Mouse (Mus musculus): ENCODE measurements around the gene Ovgp1. TPM values are rescaled to one million over a fixed set of nuclear protein-coding genes. Genes with fewer than 3 reads are reported as not detected.
A peak's percentile ranks its signal among the peaks of the same experiment; 100 is the strongest.
"Not testable (repeated sequence)": the region's sequence is repeated elsewhere in the genome, so short reads cannot be mapped to it uniquely, and the experiment has no call there.

Gene Ovgp1
- polyA plus RNA-seq, 1 experiment from 2014 or later: 3.4 TPM

DNA sequence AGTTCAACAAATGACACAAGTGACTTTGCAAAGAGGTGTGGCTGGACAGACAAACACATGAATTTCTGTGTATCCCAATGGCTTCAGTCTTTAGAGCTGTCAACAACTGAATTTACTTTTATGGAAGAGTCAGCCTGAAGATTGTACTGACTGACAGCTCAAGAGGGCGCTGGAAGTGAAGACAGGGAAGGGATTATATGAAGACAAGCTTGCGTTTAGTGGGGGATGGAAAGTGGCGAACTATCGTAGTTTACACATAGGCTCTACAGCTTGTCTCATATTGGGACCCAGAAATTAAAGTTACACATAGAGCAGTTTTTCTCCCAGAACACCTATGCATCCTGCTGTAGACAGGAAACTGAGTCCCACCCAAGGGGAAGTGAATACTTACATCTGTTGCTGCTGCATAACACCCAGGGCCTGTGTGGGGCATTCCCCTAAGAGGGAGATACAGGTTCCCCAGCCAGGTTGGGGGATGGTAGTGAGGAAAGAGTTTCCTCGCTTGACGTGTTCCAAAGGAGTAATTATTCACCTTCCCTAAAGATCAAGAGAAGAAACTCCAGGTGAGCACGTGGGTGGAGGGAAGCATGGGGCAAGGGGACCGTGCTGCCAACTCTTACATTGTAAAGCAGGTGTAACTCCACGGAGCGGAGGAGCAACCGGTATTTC is 27.3 kb downstream of the Ovgp1 start:
- ATAC-seq: peak; percentile 57
- Histone ChIP-seq H3K27ac (no peak overlapping the region), H3K9ac (replicated peaks) (no peak overlapping the region), H3K9me3 (no peaks in the 10 kb centered on the region), H3K4me2 (replicated peaks) (peak overlapping the region; percentile 53), H3K27me3 (no peaks in the 10 kb centered on the region), H3K4me1 (replicated peaks) (peaks cover 11% of the 10 kb centered on the region), H3K4me3 (replicated peaks) (peak overlapping the region; percentile 24), H3K36me3 (no peaks in the 10 kb centered on the region)
- 16% methylated on average over 11 of the region's 11 CpGs for WGBS

DNA sequence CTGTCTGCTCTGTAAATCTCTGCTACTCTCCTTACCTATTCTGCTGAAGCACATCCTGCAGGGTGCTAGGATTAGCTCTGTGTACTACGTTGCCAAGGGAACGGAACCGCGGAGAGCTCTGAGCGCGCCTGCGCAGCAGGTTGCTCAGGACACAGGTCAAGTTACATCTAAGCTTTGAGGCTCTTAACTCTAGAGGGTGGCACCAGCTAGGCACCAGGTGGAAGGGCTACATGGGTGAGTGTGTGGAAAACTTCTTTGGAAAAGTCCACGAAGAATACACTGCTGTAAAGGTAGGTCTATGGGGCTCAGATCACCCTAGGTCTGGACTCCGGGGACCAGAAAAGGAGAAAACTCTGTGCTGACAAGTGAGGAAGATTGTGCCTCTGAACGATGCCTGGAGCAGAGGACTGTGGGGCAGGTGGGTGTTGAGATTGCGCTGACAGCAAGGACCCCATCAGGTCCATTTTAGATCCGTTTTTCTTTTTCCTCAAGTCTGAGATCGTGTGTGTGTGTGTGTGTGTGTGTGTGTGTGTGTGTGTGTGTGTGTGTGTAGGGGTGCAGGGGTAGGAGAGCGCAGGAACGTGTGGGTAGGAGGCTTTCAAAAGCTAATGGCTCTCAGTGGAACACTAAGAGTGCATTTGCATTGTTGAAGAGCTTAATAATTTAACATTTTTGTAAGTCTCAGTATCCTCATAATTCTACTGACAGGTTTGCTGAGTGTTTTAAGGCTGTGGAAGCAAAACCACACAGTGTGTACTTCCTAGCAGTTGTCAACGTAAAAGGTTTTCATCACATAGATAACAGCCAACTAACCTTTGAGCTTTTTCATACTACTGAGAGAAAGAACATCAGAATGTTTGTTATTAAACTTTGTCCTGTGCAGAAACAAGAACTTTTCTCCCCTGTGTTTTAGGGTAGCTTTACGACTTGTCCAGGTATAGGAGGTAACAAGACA is 28.2 kb downstream of the Ovgp1 start:
- H3K9me3 ChIP-seq: no peaks in the 10 kb centered on the region
- H3K9ac ChIP-seq (replicated peaks): no peak overlapping the region

DNA sequence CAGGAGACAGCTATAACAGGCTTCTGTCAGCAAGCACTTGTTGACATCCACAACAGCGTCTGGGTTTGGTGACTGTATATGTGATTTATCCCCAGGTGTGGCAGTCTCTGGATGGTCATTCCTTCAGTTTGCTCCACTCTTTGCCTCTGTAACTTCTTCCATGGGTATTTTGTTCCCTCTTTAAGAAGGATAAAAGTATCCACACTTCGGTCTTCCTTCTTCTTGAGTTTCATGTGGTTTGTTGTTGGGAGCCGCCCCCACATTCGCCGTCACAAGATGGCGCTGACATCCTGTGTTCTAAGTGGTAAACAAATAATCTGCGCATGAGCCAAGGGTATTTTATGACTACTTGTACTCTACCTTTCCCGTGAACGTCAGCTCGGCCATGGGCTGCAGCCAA is 29.8 kb downstream of the Ovgp1 start:
- not testable (repeated sequence) for ATAC-seq; H3K4me3 ChIP-seq (replicated peaks); H3K36me3 ChIP-seq; H3K27me3 ChIP-seq; H3K27ac ChIP-seq; H3K9me3 ChIP-seq; H3K9ac ChIP-seq (replicated peaks); H3K4me2 ChIP-seq (replicated peaks)
- 71% methylated on average over 10 of the region's 10 CpGs for WGBS
- H3K4me1 ChIP-seq (replicated peaks): peaks cover 11% of the 10 kb centered on the region

More for the DNA sequence above, 28.2 kb downstream of the Ovgp1 start:
- Histone ChIP-seq H3K36me3 (no peaks in the 10 kb centered on the region), H3K4me2 (replicated peaks) (peak overlapping the region; percentile 53), H3K27me3 (no peaks in the 10 kb centered on the region), H3K4me1 (replicated peaks) (peaks cover 11% of the 10 kb centered on the region), H3K27ac (no peak overlapping the region), H3K4me3 (replicated peaks) (peak overlapping the region; percentile 24)
- ATAC-seq: peak; percentile 97
- 20% methylated on average over 17 of the region's 17 CpGs for WGBS

DNA sequence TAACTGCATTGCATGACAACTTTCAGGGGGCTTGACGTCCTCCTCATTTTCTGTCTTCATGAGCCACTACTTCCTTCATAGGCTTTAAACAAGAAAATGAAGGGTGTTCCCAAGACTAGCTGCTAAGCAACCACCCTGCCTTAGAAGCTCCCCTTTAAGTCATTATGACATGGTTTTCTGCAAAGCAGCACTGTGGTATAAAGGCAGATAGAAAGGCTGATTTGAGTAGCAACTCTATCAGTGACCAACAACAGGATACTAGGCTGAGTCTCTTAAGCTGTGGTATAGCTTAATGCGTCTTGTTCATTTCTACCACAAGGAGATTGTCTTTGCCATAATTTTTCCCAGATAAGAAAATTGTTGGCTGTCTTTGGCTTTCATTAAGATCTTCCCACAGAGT is 41.0 kb downstream of the Ovgp1 start, which contains the start of gene Pifo:
Gene Pifo, minus strand, starts transcription at position 101 of the 400 bp plus-strand sequence.
- Histone ChIP-seq H3K4me3 (replicated peaks) (no peak within 1 kb of the TSS), H3K27ac (no peak within 1 kb of the TSS), H3K9ac (replicated peaks) (no peak within 1 kb of the TSS), H3K4me1 (replicated peaks) (no peaks in the 10 kb centered on the region), H3K9me3 (no peaks in the 10 kb centered on the region), H3K36me3 (no peaks in the 10 kb centered on the region), H3K27me3 (no peaks in the 10 kb centered on the region), H3K4me2 (replicated peaks) (no peak within 1 kb of the TSS)
- ATAC-seq: no peak
- 91% methylated on average over 2 of the region's 2 CpGs for WGBS

DNA sequence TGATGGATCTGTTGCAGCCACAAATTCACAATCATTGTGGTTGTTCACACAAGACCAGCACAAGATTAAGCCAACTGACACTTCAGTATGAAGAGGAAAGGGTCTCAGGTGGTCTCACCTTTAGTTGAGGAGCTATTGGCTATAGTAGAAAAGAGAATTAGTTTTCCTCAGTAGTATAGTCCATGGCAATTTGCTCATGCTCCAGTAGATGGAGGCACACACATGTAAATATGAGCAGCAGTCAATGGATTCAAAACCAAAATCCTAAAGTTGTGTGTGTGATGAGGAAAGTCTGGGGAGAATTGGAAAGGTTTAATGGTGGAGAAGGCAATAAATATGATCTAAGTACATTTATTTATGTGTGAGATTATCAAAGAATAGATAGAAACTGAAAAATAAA is 48.3 kb downstream of the Ovgp1 start:
- Histone ChIP-seq H3K9me3 (no peaks in the 10 kb centered on the region), H3K4me3 (replicated peaks) (no peak overlapping the region), H3K36me3 (no peaks in the 10 kb centered on the region), H3K9ac (replicated peaks) (no peak overlapping the region), H3K27me3 (no peaks in the 10 kb centered on the region), H3K27ac (no peak overlapping the region), H3K4me1 (replicated peaks) (no peaks in the 10 kb centered on the region), H3K4me2 (replicated peaks) (no peak overlapping the region)
- no peak for ATAC-seq

DNA sequence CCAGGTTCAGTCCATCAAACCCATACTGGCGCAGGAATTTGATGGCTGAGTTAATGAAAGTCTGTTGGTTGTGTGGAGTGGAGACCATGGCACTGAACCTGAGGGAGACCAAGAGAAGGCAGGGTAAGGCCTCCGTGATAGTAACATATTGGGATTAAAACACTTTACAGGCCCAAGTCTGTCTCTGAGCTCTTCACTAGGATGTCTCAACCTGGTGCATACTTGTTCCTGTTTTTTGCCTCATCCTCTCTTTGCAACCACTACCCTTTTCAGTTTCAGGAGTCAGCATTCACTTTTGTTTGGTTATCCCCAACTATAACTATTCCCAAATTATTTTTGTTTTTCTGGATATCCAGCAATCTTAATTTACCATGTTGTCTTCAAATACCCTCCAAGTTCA is 50.6 kb downstream of the Ovgp1 start:
- Histone ChIP-seq H3K9ac (replicated peaks) (no peak overlapping the region), H3K4me3 (replicated peaks) (no peak overlapping the region), H3K36me3 (no peaks in the 10 kb centered on the region), H3K27me3 (no peaks in the 10 kb centered on the region), H3K4me2 (replicated peaks) (no peak overlapping the region), H3K9me3 (no peaks in the 10 kb centered on the region), H3K4me1 (replicated peaks) (no peaks in the 10 kb centered on the region), H3K27ac (no peak overlapping the region)
- 93% methylated on average over 2 of the region's 2 CpGs for WGBS
- no peak for ATAC-seq

DNA sequence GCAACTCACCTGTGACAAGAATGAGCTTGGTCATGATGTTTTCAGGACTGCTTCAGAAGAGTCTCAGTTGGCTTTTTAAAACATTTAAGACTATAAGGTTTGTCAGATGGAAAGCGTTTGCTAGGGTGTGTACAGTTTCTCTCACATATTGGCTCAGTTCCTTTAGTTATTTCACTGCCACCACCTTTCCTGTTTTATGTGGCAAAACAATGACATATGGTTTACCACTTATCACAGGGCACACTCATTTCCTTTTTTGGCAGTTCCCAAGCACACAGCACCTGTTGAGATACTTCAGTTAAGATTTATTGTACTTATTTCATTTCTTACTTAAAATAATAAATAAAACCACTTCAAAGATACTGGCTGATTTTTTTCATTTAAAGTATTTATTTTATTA is 59.3 kb downstream of the Ovgp1 start, which contains the start of gene Chil5:
Gene Chil5, minus strand, starts transcription at position 34 of the 400 bp plus-strand sequence.
- no peak for ATAC-seq
- Histone ChIP-seq H3K9ac (replicated peaks) (no peak within 1 kb of the TSS), H3K9me3 (no peaks in the 10 kb centered on the region), H3K27ac (no peak within 1 kb of the TSS), H3K36me3 (no peaks in the 10 kb centered on the region), H3K4me3 (replicated peaks) (no peak within 1 kb of the TSS), H3K27me3 (no peaks in the 10 kb centered on the region), H3K4me1 (replicated peaks) (no peaks in the 10 kb centered on the region), H3K4me2 (replicated peaks) (no peak within 1 kb of the TSS)
- WGBS: 97% methylated on average over 1 of the region's 1 CpGs

Other genes with a start within 250 kb of the Ovgp1 start
- gene Rap1a, start 172.4 kb upstream of the Ovgp1 start, polyA plus RNA-seq (2015; fragmentation: Nextera tagmentation; extraction: Ambion mirVana): 74.3 and 76.1 TPM in 2 replicates
- gene Adora3, start 102.9 kb upstream of the Ovgp1 start, polyA plus RNA-seq (2015; fragmentation: Nextera tagmentation; extraction: Ambion mirVana): 0.24 TPM in 1 of 2 replicates, not detected in the other
- not detected in 2 replicates for gene Tmigd3, start 102.8 kb upstream of the Ovgp1 start, polyA plus RNA-seq (2015; fragmentation: Nextera tagmentation; extraction: Ambion mirVana)
- gene I830077J02Rik, start 41.0 kb upstream of the Ovgp1 start, polyA plus RNA-seq (2015; fragmentation: Nextera tagmentation; extraction: Ambion mirVana): 0.39 and 0.41 TPM in 2 replicates
- gene Wdr77, start 14.3 kb upstream of the Ovgp1 start, polyA plus RNA-seq (2015; fragmentation: Nextera tagmentation; extraction: Ambion mirVana): 107 TPM in 2 replicates
- 541 and 556 TPM in 2 replicates for gene Atp5f1, start 13.6 kb upstream of the Ovgp1 start, polyA plus RNA-seq (2015; fragmentation: Nextera tagmentation; extraction: Ambion mirVana)
- 1.8 and 3.3 TPM in 2 replicates for gene Pifo, start 40.9 kb downstream of the Ovgp1 start, polyA plus RNA-seq (2015; fragmentation: Nextera tagmentation; extraction: Ambion mirVana)
- gene Chil5, start 59.1 kb downstream of the Ovgp1 start, polyA plus RNA-seq (2015; fragmentation: Nextera tagmentation; extraction: Ambion mirVana): not detected in 2 replicates
- 0.15 and 0.27 TPM in 2 replicates for gene Chia1, start 139.5 kb downstream of the Ovgp1 start, polyA plus RNA-seq (2015; fragmentation: Nextera tagmentation; extraction: Ambion mirVana)
- not detected in 2 replicates for gene Chil3, start 193.9 kb downstream of the Ovgp1 start, polyA plus RNA-seq (2015; fragmentation: Nextera tagmentation; extraction: Ambion mirVana)
- not detected in 2 replicates for gene Chil4, start 245.8 kb downstream of the Ovgp1 start, polyA plus RNA-seq (2015; fragmentation: Nextera tagmentation; extraction: Ambion mirVana)